Mouse (Mus musculus) lung, postnatal 0 days (tissue): ENCODE data around the gene Cptp.

Experiments used
- CTCF ChIP-seq: IDR thresholded peaks from 2 replicates; pipeline ENCODE4 v1.5.1; 2016; ENCODE audit warnings: antibody characterized with exemption, mild to moderate bottlenecking
- EP300 ChIP-seq: IDR thresholded peaks from 2 replicates; pipeline ENCODE4 v1.6.1; 2016; ENCODE audit warnings: antibody characterized with exemption, mild to moderate bottlenecking, control low read depth

DNA sequence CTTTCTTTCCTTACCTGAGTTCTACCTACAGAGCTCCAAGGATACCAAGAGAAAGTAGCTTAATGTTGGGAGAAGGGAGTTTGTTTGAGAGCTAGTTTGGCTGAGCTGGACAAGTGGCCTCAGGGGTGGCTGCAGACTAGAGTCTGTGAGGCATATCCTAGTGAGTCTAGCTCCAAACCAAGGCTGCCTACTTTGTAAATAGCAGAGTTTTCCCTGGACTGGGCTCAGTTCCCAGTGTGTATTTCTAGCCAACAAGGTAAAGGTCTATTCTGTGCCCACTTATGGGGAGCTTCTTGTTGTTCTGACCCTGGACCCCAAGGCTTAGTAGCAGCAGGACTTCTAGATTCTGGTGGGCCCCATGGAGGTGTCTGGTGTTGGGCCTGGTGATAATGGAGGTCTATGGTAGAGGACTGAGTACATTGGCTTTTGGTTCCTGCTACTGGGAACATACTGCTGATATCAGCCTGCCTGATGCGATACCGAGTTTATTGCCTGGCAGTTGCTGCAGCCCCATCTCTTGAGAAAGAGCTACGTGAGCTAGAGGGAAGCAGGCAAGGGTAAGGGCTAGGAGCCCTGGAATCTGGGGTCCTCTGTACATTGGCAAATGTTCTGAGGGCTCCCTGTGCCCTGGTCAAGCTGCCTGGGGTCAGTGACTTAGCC lies 19.3 kb downstream of the Cptp start:
- TF ChIP-seq CTCF (no peak), EP300 (no peak)
